ENCODE assay signal across 10 mouse cellular contexts in genomic region chr3:35750286-35750685, GRCm38 (mm10). TPM values are rescaled to one million over a fixed set of nuclear protein-coding genes. Genes with fewer than 3 reads are reported as not detected.
DNase-seq lines count a peak whose midpoint lies in the region; ATAC-seq and TF ChIP-seq lines count a peak whose summit lies in the region.
"Had no signal": no experiment of that assay in that cellular context is flagged by ENCODE, and none has a peak within 500 bp of the region (broad histone marks: within the 10 kb centered on the region; RNA-seq: fewer than 3 reads in every experiment).

No protein-coding gene starts in this region.

- peak; percentile 4 for DNase-seq in adrenal gland, postnatal 25 days
- DNase-seq in adrenal gland, adult 8-10 months = no peak
- DNase-seq in liver (peak; percentile 51), ZHBTc4 (ENCODE audit: low read depth, low spot score) (peak; percentile 50)
- DNase-seq in right cerebral cortex, adult 18-20 months = no peak
- no peak for DNase-seq in midbrain, embryonic 11.5 days (ENCODE audit: low spot score, missing footprints)
- DNase-seq: heart, postnatal 10 days; kidney, postnatal 10 days had no signal

- no peak for ATAC-seq in liver, embryonic 12.5 days
- ATAC-seq in midbrain, embryonic 11.5 days (ENCODE audit: low FRiP score) = no peak

- H3K4me2 ChIP-seq in liver, embryonic 12.5 days = no peak overlapping the region
- peak overlapping the region; percentile 18 for H3K4me2 ChIP-seq in myocyte (ENCODE audit: low read depth)
- no peak overlapping the region for H3K4me2 ChIP-seq in midbrain, embryonic 11.5 days

- no peak for TF ChIP-seq POLR2A in myocyte (IDR thresholded peaks at IDR 0.05; ENCODE audit: insufficient read length, low read depth)

- no peak overlapping the region for H3K9ac ChIP-seq in liver, embryonic 12.5 days
- no peak overlapping the region for H3K9ac ChIP-seq in midbrain, embryonic 11.5 days (ENCODE audit: low read length)

- H3K27ac ChIP-seq in liver, embryonic 12.5 days = no peak overlapping the region
- no peak overlapping the region for H3K27ac ChIP-seq in midbrain, embryonic 11.5 days (ENCODE audit: low read depth, low read length)

- no peaks in the 10 kb centered on the region for H3K36me3 ChIP-seq in liver, embryonic 12.5 days
- no peaks in the 10 kb centered on the region for H3K36me3 ChIP-seq in myocyte (ENCODE audit: control insufficient read depth, insufficient read depth)
- no peaks in the 10 kb centered on the region for H3K36me3 ChIP-seq in midbrain, embryonic 11.5 days (ENCODE audit: control insufficient read depth, insufficient read depth, low read length)

- no peak overlapping the region for H3ac ChIP-seq in myocyte (ENCODE audit: control insufficient read depth, insufficient read length)

- H3K4me3 ChIP-seq in liver, embryonic 12.5 days = no peak overlapping the region
- no peak overlapping the region for H3K4me3 ChIP-seq in myocyte
- no peak overlapping the region for H3K4me3 ChIP-seq in midbrain, embryonic 11.5 days (ENCODE audit: low read depth, low read length)

- 38% methylated on average over 5 of the region's 5 CpGs for WGBS in liver, embryonic 12.5 days (ENCODE audit: insufficient replicate concordance)
- WGBS in midbrain, embryonic 11.5 days = 66% methylated on average over 5 of the region's 5 CpGs

- no peaks in the 10 kb centered on the region for H3K79me2 ChIP-seq in myocyte (ENCODE audit: control insufficient read depth, insufficient read depth)

- H3K9me3 ChIP-seq in liver, embryonic 12.5 days (replicated peaks) = no peaks in the 10 kb centered on the region
- H3K9me3 ChIP-seq in midbrain, embryonic 11.5 days (ENCODE audit: control insufficient read depth, low read length) = no peaks in the 10 kb centered on the region

- H3K27me3 ChIP-seq in liver, embryonic 12.5 days (replicated peaks) = no peaks in the 10 kb centered on the region
- no peaks in the 10 kb centered on the region for H3K27me3 ChIP-seq in myocyte (ENCODE audit: control insufficient read depth, insufficient read depth, insufficient read length)
- H3K27me3 ChIP-seq in midbrain, embryonic 11.5 days (ENCODE audit: control insufficient read depth, insufficient read depth, low read length) = no peaks in the 10 kb centered on the region

- H3K4me1 ChIP-seq in liver, embryonic 12.5 days = peaks cover 14% of the 10 kb centered on the region
- H3K4me1 ChIP-seq in midbrain, embryonic 11.5 days (ENCODE audit: control insufficient read depth, insufficient read depth, low read length) = peaks cover 2% of the 10 kb centered on the region

TF ChIP-seq in myocyte, 11 proteins besides CTCF, POLR2A, EP300 and RAD21:
- TF ChIP-seq REST (IDR thresholded peaks at IDR 0.05; ENCODE audit: insufficient read depth, insufficient read length) (no peak), SRF (IDR thresholded peaks at IDR 0.05; ENCODE audit: control insufficient read depth, insufficient read length, low read depth) (no peak), TCF12 (IDR thresholded peaks at IDR 0.05; ENCODE audit: insufficient read depth, poor library complexity, severe bottlenecking) (no peak), CEBPB (IDR thresholded peaks at IDR 0.05; ENCODE audit: insufficient read depth, poor library complexity, severe bottlenecking) (no peak), MYOG (IDR thresholded peaks at IDR 0.05; ENCODE audit: control insufficient read depth in 1 of 3, insufficient read depth in 1 of 3, insufficient read length in 2 of 3, low read depth in 2 of 3) (no peak), MAX (IDR thresholded peaks at IDR 0.05; ENCODE audit: low read depth) (no peak), TCF3 (IDR thresholded peaks at IDR 0.05; ENCODE audit: insufficient read length, low read depth) (no peak), E2F4 (IDR thresholded peaks at IDR 0.05; ENCODE audit: insufficient read depth) (no peak), USF1 (IDR thresholded peaks at IDR 0.05; ENCODE audit: low read depth) (no peak), MYOD1 (IDR thresholded peaks at IDR 0.05; ENCODE audit: control insufficient read depth in 1 of 3, insufficient read length in 2 of 3, low read depth in 2 of 3) (no peak), POLR2AphosphoS2 (IDR thresholded peaks at IDR 0.05; ENCODE audit: insufficient read length, low read depth) (no peak)

RNA-seq across cellular contexts. Expression of gene Atp11b, which starts 3.6 kb away (rescaled TPM):
- 61.0 and 62.1 TPM in 2 replicates for total RNA-seq in adrenal gland, postnatal 25 days (2021)
- total RNA-seq in adrenal gland, adult 8-10 months (2022) = 10 to 100 TPM; 37.7 to 55.2 (median 47.5) TPM
- 27.8 and 28.5 TPM in 2 replicates for polyA plus RNA-seq in liver, embryonic 12.5 days (2016; fragmentation: Nextera tagmentation; extraction: Ambion mirVana)
- polyA plus RNA-seq in myocyte (2012; fragmentation: generic; extraction: Trizol) = 5.6 TPM
- polyA plus RNA-seq in midbrain, embryonic 11.5 days (2014; fragmentation: Nextera tagmentation; extraction: Ambion mirVana) = 30.3 and 33.0 TPM in 2 replicates

Comparison
In these comparisons a context has a peak if more than half of its experiments do, and no peak if none do; other contexts are left out.
1. DNase-seq: peak in adrenal gland, postnatal 25 days (single experiment), liver (single experiment) and ZHBTc4 (single experiment); none in adrenal gland, adult 8-10 months (single experiment), right cerebral cortex, adult 18-20 months (single experiment) and midbrain, embryonic 11.5 days (single experiment).